Mouse (Mus musculus): ENCODE measurements at regions not wholly inside any gene's neighbourhood (a gene's known extent, or its start where the extent isn't known, plus 50 kb on each side); places are given as distances from the start of the nearest gene placed in this dataset.

DNA sequence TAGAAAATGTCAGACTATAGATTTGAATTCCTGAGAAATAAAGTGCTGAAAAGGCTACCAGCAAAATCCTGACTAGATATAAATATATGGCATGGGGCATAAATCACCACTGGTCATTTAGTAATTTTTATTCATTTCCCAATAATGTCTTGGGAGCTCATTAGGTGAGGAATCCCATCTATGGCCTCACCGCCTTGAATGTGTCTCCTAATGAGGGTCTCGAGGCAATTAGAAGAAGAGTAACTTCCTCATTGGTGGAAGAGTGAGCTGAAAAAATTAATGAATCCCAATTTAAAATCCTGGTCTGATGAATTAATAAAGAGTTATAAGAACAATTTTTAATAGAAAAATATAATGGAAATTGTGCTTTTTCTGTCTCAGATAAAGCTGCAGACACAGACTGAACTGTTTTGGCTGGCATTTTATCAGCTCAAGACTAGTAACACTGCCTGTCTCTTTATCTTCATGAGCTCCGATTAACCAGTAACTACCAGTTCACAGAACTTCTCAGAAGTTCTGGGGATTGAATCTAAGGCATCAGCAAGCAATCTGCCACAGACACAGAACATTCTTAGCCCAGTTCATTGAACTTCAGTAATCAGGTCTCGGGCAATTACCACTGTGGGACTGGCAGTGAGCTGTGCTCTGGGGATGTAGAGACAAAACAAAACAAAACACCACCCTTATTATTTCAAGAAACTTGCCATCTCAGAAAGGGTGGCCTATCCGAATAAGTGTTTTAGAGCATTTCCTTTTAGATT lies 170.7 kb downstream of the Plpp3 start:
- DNase-seq, result no peak

DNA sequence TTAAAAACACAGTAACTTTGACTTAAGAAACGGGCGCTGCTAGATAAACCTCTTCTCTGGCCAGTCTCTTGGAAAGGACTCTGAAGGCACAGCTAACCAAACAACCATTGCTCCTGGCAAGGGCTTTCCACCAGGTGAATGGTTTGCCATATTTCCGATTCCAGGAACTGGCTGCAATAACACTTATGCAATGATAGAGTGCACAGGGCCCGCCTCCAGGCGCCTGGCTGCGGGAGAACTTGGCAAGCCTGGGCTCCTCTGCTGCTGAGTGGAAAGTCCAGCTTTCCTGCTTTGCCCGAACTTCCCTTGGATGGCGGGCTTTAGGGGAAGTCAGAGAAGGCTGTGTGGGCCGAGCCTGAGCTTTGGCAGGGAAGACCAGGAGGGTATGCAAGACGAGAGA lies 171.6 kb downstream of the Plpp3 start:
- DNase-seq, result peak; percentile 50 to 62

DNA sequence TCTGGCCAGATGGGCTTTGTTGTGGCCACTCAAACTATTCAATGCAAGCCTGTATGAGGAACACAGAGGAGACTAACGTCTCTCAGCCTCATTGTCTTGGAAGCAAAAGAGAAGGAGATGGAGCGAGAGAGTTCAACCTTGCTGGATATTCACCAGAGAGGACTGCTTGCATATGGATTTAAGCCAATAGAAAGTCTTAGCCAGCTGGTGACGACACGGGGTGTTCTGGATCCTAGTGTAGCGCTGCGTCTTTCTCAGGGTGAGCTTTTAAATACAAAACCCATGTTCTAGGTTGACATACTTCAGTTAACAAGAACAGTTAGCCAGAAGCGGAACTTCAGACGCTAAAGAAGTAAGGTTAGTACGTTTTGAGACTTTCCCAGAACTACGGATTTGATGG lies 174.9 kb downstream of the Plpp3 start:
- peak in 1 of 2 experiments; percentile 18 for DNase-seq

DNA sequence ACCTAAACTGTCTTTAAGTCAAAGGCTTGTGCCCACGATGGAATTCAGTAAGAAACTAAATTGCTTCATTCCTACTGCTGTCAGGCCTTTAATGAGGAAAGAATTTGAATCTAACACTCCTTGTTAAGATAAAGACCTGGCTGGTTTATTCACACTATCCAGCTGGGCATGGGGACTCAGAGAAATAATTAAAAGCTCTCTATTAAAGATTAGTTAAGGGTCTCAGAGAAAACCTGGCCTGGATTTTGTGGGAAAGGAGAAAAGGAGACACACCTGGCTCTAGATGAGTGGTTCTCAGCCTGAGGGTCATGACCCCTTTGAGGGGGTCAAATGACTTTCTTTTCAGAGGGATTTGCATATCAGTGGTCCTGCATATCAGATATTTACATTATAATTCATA lies 178.7 kb downstream of the Plpp3 start:
- DNase-seq, result no peak

DNA sequence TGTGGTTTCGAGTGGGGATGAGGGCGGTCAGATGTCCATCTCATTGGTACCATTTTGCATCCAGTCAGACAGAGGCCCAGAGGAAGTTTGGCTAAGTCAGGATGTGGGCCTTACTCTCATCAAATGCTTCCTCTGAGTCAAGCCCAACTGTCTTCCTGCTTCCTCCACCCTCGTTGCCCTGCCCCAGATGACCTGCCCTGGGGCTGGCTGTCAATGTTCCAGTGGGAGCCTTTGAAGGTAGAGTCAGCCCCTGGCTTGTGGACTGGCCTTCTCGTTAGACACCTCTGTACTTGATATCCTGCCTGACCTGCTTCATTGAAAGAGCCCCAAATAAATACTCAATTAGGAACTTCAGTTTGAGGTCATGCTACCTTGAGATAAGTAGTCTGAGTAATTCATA lies 179.4 kb downstream of the Plpp3 start:
- no peak for DNase-seq

DNA sequence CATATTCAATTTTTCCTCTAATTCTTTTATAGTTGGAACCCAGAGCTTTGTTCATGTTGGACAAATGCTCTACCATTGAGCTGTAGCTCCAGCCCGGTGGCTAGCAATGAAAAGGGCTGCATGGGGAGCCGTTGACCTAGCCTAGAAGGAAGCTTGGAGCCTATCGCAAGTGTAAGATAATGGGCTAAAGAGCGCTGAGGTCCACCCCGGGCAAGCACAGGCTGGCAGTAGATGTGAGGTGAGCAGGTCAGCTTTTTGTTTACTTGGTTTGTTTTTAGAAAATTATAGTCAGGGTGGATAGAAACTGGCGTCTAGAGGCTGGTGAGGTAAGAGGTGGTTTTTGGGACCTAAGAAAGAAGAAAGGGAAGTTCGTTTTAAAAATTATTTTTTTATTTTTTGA lies 181.0 kb downstream of the Plpp3 start:
- DNase-seq, result no peak

DNA sequence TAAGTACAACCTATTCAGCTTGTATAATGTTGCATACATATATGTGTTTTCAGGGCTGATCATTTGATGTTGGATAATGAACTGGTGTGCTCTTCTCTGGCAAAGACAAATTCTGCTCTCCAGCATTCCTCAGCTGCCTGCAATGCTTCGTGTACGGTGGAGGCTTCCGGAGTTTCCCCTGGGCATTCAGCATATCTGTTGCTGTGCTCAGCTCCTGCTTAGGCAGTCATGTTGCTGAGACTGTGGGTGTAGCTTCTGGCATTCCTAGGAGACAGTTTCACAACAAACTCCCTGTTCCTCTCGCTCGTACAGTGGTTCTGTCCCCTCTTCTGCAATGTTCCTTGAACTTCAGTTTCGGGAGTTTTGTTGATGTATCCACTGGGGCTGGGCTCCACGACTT lies 181.7 kb downstream of the Plpp3 start:
- no peak for DNase-seq

DNA sequence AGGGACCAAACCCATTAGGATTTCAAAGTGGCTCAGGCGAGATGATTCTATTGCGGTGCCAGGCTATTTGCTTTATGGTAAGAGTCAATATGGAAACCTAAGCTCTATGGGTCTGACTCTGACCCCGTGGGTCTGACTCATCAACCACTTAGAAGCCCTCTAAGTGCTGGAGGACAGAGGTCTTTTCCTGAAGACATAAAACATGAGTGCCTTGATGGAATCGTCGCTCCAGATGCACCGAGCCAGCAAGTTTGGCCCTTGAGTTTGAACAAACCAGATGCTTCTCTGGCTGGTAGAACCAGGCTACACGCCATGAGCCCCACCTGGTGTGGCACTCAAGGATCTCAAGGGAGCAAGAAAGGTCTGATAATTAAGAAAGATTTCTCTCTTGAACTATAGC lies 184.1 kb downstream of the Plpp3 start:
- DNase-seq, result no peak

DNA sequence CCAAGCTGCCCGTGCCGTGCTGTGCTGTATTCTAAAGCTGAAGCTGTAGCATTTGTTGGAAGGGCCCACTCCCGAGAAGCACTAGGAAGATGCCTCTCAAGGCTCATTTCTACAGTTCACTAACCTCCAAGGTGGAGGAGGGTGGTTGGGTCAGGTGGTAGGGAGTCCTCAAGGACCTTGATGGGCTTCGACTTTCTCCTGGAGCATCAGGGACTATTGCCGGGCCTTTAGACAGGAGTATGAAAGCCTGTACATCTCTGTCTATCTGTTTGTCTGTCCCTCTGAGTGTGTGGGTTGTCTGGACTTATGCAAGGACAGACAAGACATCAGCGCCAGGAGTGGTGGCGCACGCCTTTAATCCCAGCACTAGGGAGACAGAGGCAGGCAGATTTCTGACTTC lies 189.7 kb downstream of the Plpp3 start:
- no peak for DNase-seq

DNA sequence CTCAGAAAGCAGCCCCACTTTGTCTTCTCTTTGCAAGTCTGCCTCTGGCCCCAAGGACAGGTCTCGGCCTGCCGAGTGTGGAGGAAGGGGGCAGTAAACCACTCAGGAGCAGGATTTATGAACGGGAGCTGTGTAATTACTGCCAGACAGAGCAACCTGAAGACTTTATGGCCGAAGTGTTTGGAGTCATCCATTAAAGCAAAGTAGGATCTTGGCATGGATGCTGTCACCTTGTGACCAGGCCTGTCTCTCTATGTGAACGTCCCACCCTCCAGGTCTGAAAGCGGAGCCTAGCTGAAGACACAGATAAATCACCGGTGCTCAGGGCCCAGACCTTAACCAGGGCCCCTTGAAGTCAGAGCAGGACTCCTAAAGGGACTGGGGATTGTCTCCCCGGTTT lies 190.8 kb downstream of the Plpp3 start:
- DNase-seq, result no peak

DNA sequence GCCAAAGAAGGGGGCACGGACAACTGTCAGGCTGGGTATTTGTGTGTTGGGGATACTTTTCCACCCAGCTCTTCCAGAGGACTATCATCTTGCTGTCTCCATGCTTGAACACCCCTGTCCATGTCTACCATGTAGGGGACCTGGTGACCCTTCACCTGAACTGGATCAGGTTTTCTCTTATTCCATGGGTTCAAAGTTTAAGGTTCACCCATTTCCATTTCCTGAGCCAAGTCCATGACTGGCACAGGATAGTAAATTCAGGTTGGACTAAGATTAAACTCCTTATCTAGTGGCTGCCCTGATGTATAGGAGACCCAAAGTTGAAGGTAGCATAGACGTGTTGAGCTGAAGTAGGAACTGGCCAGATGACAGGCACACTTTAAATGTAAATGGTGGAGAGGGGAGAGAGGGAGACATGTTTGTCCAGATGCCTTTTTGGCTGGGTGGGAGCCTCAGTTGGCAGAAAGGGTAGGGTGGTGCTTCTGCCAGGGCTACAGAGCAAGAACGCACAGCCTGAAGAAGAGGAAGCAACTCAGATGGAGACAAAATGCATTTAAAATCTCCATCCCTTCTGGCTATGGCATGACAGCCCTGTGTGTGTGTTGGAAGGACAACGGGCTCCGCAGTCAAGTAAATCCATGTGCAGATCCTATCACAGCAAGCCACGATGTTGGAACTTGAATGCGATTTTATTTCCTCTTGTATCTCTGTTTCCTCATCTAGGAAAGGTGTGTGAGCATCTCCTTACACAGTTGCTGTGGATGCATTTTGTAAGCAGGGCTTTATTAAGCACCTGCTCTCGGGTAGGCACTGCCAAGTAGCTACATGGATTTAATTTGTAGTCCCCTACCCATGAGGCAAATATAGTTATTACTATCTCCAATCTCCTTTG lies 192.4 kb downstream of the Plpp3 start:
- DNase-seq, result no peak

DNA sequence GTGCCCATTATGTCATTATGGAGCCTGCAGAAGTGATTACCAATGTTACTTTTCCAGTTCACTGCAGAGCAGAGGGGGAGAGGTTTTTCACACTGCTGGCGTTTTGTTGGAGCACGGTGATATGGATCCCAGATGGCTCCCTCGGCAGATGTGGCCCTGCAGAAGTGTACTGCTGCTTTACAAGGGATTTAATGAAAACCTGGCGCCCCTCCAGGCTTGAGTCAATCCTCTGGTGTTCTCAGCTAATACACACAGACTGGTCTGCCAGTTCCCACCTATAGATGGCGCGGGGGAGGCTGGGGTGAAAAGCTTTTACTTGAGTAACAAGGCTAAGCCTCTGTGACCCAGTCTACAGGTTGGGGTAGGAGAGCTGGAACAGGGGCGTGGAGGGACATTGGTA lies 195.2 kb downstream of the Plpp3 start:
- DNase-seq, result no peak

DNA sequence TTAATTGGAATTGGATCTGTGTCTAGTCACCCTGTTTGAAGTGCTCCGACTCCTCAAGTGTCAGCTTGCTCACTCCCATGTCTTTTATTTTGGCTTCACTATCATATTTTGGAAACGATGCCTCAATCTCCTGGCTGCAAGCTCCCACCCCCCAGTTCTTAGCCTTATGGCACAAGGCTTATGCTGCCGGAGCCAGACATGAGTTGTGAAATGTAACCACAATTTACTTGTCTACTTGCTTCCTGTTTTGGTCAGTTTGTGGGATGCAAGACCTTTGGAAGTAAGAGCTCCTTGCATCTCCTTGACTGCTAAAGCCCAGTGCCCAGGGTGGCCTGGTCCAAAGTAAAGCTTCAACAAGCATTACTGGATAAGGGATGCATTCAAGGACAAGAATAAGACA lies 195.8 kb downstream of the Plpp3 start:
- DNase-seq, result no peak

DNA sequence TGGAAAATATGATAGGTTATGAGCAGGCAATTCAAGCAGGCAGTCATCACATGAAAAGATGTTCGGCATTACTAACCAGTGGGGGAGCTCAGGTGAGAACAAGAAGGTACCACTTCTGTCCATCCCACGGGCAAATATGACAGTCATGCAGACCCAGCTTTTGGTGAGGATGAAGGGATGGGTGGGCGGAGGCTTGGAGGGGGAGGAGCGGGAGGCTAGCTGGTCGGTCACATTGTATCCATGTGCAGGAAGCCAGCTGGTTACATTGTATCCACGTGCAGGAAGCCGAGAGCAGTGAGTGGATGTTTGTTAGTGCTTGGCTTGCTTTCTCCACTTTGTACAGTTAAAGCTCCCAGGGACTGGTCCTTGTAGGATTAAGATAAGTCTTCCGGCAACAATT lies 196.9 kb downstream of the Plpp3 start:
- DNase-seq, result no peak

DNA sequence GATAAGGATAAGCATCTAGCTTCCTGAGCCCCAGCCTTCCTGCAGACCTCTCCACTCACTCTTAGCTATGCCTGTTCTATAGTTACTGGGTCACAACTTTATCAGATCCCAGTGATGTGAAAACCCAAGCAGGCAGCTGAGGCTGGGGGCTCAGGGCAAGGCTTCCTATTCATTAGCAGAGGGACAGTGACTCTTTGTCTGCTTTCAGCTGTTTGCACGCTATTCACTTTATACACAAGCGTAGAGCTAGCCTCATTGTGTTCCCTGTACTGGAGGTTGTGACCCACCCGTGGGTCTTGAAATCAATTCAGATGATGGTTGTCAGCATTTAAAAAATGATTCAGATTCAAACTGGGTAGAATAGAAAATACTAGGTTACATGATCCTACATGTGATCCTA lies 199.5 kb downstream of the Plpp3 start:
- DNase-seq, result no peak

DNA sequence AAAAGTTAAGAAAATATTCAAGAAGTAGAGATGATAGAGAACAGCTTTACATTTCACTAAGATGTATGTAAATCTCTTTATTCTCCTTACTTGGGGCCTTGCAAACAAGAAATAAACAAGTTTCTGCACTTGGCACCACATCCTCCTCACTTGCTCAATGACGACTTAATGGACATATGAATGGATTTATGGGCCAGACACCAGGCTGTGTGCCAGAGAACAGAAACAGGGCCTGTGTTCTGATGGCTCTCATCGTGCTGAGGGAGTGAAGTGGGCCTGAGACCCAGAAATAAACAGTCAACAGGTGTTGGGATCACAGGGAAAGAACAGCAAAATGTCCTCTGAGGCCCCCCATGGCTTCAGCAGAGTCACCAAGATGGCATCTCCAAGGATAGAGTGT lies 201.6 kb downstream of the Plpp3 start:
- no peak for DNase-seq

DNA sequence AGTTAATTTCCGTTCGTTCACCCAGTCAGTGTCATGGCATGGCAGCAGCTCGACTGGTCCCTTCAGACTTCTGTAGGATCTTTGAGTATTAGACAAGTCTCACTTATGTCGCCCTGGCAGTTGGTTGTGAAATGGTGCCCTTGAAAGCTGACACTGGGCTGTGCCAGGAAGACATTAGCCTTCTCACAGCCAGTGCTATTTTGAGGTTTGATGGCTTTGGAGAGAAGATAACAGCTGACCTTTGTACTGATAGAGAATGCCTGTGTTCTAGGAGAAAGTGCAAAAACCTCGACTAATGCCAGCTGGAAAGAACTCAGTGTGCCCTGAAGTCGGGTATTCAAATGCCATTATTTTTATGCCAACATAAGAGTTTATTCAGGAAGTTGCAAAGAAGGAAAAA lies 207.3 kb downstream of the Plpp3 start:
- DNase-seq, result no peak

DNA sequence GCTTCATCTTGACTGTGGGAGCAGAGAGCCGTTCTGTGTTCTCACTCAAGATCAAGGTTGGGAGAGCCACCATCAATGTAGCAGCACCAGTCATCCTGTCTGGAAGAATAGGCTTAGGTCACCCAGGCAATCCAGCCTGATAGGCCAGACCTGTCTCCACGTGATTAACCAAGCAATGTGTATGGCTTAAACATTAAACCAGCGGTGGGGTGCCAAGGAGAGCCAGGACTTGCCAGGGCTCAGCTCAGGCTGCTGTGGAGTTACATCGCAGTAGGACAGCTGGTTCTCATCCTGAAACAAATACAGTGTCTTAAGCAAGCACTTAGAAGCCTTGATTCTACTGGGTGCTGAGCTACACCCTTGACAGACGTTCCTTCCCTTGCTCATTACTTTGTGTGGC lies 207.9 kb downstream of the Plpp3 start:
- DNase-seq, result no peak

DNA sequence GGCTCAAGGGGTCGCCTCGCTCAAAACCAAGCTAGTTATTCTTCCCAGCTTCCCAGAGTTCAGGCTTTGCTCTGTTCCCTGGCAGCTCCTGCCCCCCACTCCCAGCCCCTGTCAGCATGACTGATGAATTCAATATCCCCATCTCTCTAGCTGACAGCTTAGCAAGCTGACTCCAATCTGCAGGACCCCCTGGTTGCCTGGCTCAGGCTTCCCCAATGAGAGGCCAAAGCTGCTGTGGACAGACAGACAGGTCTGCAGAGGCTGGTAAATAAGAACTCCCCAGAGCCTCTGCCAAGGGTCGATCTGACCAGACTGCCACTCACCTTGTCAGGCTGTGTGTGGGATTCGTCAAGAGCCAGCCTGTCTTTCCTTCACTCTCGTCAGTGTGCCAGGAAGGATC lies 219.4 kb downstream of the Plpp3 start:
- DNase-seq, result no peak

DNA sequence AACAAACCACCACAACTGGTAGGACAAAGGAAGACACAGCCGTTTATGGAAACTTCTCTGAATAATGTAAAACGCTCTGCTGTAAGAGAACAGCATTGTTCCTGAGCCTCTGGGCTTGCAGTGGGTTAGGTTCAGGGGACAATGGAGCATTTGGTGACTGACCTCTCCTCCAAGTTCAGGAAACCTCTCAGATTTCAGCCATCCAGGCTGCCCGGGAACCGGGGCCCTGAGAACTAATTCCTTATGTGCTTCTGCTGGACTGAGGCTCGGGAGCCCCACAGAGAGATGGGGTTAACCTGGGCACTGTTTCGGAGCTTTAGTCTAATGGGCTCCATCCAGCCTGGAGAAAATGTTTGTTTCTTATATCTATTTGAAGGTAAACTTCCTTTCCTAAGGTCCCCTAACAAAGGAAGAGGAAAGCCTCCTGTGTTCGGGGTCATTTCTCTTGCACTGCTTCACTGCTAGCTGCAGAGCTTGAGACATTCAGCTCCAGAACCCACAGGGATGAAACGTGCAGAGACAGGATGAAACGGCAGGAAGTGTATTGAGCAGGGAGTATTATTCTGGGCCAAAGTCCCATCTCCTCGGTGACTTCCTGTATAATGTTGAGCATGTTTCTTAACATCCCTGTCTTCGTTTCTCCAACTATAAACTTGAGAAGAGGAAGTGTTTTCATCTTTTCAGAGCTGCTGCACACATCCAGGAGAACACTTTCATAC lies 220.5 kb downstream of the Plpp3 start:
- DNase-seq, result no peak

DNA sequence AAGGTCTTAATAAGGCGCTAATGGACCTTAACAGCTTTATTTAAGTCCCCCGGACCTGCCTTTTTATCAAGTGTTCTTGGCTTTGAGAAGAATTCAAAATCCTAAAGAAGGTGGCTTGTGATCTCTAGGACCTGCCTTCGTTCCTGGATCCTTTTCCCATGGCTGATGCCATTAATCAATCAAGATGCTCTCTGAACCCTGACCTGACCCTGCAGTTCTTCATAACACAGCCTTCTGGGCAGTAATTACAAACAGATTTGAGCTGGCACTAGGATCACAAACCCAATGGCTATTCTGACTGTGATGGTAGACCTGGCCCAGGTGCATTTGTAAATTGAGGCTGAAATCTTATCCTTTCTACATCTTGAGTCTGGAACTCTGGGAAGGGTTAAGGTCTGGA lies 227.7 kb downstream of the Plpp3 start:
- DNase-seq, result no peak

DNA sequence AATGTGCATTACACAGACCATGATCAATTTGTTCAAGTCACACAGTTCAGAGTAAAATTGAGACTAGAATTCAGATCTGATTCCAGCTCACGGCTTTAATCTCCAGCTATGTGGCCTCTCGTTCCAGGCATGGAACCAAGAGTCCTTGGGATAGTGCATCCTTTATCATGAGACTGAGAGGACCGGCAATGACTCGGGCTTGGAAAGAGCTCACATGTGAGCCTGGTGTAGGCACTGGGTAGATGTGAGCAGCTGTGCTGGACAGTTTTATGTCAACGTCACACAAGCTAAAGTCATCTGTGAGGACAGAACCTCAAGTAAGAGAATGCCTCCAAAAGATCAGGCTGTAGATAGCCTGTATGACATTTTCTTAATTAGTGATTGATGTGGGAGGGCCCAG lies 228.3 kb downstream of the Plpp3 start:
- no peak for DNase-seq

DNA sequence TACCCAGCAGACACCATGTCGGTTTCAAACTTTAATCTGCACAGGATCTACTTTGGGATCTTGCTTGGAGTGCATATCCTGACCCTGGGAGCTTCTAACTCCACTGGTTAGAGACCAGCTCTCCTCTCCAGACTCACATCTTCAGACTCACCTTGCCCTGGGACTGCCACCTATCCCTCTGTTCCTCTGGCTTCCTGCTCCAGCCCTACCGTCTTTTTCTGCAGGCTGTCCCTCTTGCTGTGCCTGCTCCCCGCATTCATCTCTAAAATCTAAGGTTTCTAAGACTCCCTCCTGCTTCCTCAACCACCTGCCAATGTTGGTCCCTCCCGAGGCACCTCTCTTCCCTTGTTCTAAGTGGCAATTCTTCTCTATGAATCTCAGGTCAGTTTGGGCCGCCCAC lies 233.2 kb downstream of the Plpp3 start:
- DNase-seq, result no peak

DNA sequence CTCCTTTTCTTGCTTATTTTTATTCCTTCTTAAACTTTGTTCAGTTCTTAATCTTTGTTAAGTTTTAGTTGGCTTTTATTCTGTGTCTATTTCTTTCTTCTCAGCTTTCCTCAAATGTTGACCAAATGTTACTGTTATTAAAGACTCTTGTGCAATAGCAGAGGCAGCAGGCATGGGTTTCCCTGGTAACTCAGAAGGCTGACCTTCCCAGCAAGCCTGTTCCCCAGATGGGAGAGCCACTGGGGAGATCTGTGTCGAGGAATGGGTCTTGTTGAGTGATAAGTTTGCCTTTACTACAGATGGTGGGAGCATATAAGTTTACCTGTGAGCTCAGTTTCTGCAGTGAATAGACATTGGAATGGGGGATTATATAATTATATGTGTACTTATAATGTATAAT lies 237.2 kb downstream of the Plpp3 start:
- DNase-seq, result no peak
